ENCODE assay signal across 23 mouse cellular contexts in genomic region chr4:129805059-129805458, GRCm38 (mm10).
"Had no signal": no experiment of that assay in that cellular context is flagged by ENCODE, and none has a peak within 500 bp of the region (broad histone marks: within the 10 kb centered on the region; RNA-seq: fewer than 3 reads in every experiment).

No protein-coding gene starts in this region.

- ATAC-seq: hindbrain, postnatal 0 days had no signal

- H3K4me1 ChIP-seq: heart, embryonic 15.5 days; hindbrain, embryonic 13.5 days; hindbrain, embryonic 15.5 days; limb, embryonic 10.5 days; limb, embryonic 12.5 days; liver, embryonic 15.5 days had no signal

- H3K27ac ChIP-seq: heart, adult 2 months; heart, embryonic 13.5 days; heart, embryonic 15.5 days; hindbrain, embryonic 13.5 days; hindbrain, embryonic 15.5 days; hindbrain, postnatal 0 days; layer of hippocampus, adult 2 months; left cerebral cortex, adult 2 months; limb, embryonic 10.5 days; limb, embryonic 12.5 days; liver, embryonic 13.5 days; liver, embryonic 15.5 days had no signal

- H3K9me3 ChIP-seq: heart, embryonic 13.5 days; heart, embryonic 15.5 days; hindbrain, embryonic 13.5 days; hindbrain, embryonic 15.5 days; limb, embryonic 10.5 days; limb, embryonic 12.5 days; liver, embryonic 13.5 days; liver, embryonic 15.5 days had no signal

- H3K9ac ChIP-seq: heart, embryonic 13.5 days; heart, embryonic 15.5 days; hindbrain, embryonic 13.5 days; hindbrain, embryonic 15.5 days; limb, embryonic 12.5 days; liver, embryonic 13.5 days; liver, embryonic 15.5 days had no signal

- H3K4me2 ChIP-seq: heart, embryonic 11.5 days; heart, embryonic 13.5 days; heart, embryonic 15.5 days; hindbrain, embryonic 13.5 days; hindbrain, embryonic 15.5 days; limb, embryonic 12.5 days; liver, embryonic 13.5 days; liver, embryonic 15.5 days had no signal

- H3K4me3 ChIP-seq: heart, adult 2 months; heart, embryonic 13.5 days; heart, embryonic 15.5 days; hindbrain, embryonic 13.5 days; hindbrain, embryonic 15.5 days; layer of hippocampus, adult 2 months; left cerebral cortex, adult 2 months; limb, embryonic 10.5 days; limb, embryonic 12.5 days; liver, embryonic 13.5 days; liver, embryonic 15.5 days had no signal

- DNase-seq: gastrocnemius, postnatal 14 days; gastrocnemius, postnatal 36 days; heart, adult 11 months; heart, adult 2 months; heart, postnatal 14 days; heart, postnatal 36 days; kidney, adult 18-20 months; kidney, adult 8-10 months; kidney, postnatal 10 days; kidney, postnatal 25 days; kidney, postnatal 4 days; liver, embryonic 13.5 days had no signal

- H3K27me3 ChIP-seq: heart, embryonic 13.5 days; heart, embryonic 15.5 days; limb, embryonic 12.5 days had no signal

- H3K36me3 ChIP-seq: heart, embryonic 13.5 days; heart, embryonic 15.5 days; hindbrain, embryonic 13.5 days; hindbrain, embryonic 15.5 days; limb, embryonic 10.5 days; limb, embryonic 12.5 days; liver, embryonic 13.5 days; liver, embryonic 15.5 days had no signal
